Mouse (Mus musculus): ENCODE measurements around the gene Ndrg3. TPM values are rescaled to one million over a fixed set of nuclear protein-coding genes. Genes with fewer than 3 reads are reported as not detected.

Ndrg3 gene
- total and polyA plus RNA-seq, 3 experiments = 14.3 to 139 (median 113) TPM

DNA sequence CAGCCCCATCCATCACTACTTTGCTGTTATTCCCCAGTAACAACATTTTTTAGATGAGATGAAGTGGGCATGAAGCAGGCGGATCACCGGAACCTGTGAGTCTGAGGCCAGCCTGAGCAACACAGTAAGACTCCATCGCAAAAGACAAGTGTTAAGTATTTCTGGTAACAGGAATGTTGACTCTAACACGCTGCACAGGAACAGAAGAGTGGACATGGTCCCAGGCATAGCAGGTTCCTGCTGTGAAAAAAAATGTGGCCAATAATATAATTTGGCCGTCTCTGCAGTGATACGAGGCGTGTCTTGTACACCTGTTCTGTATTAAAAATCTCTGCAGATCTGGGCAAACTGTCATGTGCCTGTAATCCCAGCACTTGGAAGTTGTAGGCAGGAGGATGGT, 43.5 kb upstream of the Ndrg3 start:
- Histone ChIP-seq H3K9me3 (replicated peaks) (no peaks in the 10 kb centered on the region), H3K4me1 (ENCODE audit: insufficient read depth, low read depth, low read length) (peaks cover 43% of the 10 kb centered on the region), H3K27me3 (ENCODE audit: insufficient read depth, low read length) (peaks cover 23% of the 10 kb centered on the region), H3K36me3 (replicated peaks) (no peaks in the 10 kb centered on the region), H3K4me3 (ENCODE audit: low read depth, low read length) (no peak overlapping the region)
- no peak for ATAC-seq (ENCODE audit: extremely low read depth, insufficient number of reproducible peaks, low FRiP score, poor library complexity, severe bottlenecking)
- TF ChIP-seq GATA2 (IDR thresholded peaks at IDR 0.05; ENCODE audit: borderline replicate concordance, low read depth, low read length) (no peak), GATA1 (IDR thresholded peaks at IDR 0.05; ENCODE audit: borderline replicate concordance, low read length) (no peak), CTCF (IDR thresholded peaks at IDR 0.05; ENCODE audit: low read depth, low read length) (no peak), TAL1 (conservative IDR thresholded peaks at IDR 0.05; ENCODE audit: low read depth, low read length) (no peak), POLR2AphosphoS5 (IDR thresholded peaks at IDR 0.05; ENCODE audit: insufficient replicate concordance, low read depth, low read length) (no peak)
- no peak for DNase-seq (ENCODE audit: low spot score)

DNA sequence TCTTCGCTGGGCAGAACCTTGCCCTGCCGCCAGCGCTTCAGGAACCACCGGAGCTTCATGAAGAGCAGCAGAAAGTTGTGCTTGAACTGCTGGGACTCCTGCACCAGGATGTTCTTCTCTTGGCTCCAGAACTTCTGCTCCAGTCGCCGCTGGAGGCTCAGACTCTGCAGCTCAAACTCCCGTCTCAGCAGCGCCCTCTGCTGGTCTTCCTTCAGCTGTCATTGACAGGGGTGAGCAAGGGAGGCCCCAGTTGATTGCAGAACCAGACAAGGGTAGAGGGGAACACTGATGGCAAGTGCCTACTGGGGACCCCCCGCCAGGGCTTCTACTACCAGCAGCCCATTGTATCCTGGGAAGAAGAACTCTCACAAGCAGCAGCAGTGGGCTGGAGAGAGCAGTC, 38.9 kb upstream of the Ndrg3 start:
- peak; percentile 70 for DNase-seq (ENCODE audit: low spot score)
- peaks cover 18% of the 10 kb centered on the region for H3K36me3 ChIP-seq (replicated peaks)
- peaks cover 73% of the 10 kb centered on the region for H3K4me1 ChIP-seq (ENCODE audit: insufficient read depth, low read depth, low read length)

DNA sequence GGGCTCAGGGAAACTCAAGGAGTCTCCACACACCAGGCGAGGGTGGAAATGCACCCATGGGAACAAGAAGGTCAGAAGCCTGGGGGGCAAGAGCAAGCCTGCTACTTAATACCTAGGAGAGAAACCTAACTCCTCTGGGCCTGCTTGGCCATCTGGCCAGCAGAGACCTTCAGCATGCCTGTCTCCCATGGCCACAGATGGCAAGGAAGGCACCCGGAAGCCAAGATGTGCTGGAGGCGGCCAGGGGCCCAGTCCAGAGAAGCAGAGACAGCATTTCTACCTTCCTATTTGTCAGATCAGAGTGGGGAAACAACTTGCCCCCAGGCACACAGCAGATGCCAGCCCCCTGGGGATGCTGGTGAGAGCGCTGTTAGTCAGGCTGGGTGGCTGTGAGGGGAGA, 36.4 kb upstream of the Ndrg3 start:
- TF ChIP-seq CTCF (IDR thresholded peaks at IDR 0.05; ENCODE audit: low read depth, low read length) = no peak
- TF ChIP-seq POLR2AphosphoS5 (IDR thresholded peaks at IDR 0.05; ENCODE audit: insufficient replicate concordance, low read depth, low read length) = no peak
- TF ChIP-seq GATA2 (IDR thresholded peaks at IDR 0.05; ENCODE audit: borderline replicate concordance, low read depth, low read length) = no peak
- TF ChIP-seq GATA1 (IDR thresholded peaks at IDR 0.05; ENCODE audit: borderline replicate concordance, low read length) = no peak
- TF ChIP-seq TAL1 (conservative IDR thresholded peaks at IDR 0.05; ENCODE audit: low read depth, low read length) = no peak
- DNase-seq (ENCODE audit: low spot score) (peak; percentile 20), ATAC-seq (ENCODE audit: extremely low read depth, insufficient number of reproducible peaks, low FRiP score, poor library complexity, severe bottlenecking) (no peak)
- Histone ChIP-seq H3K4me1 (ENCODE audit: insufficient read depth, low read depth, low read length) (peaks cover 82% of the 10 kb centered on the region), H3K9me3 (replicated peaks) (peaks cover 9% of the 10 kb centered on the region), H3K27me3 (ENCODE audit: insufficient read depth, low read length) (0 out of 2 replicates have a peak, but pooled peaks cover 2% of the 10 kb centered on the region), H3K4me3 (ENCODE audit: low read depth, low read length) (peak overlapping the region; percentile 69; the same call in 1 of the 2 replicates), H3K36me3 (replicated peaks) (peaks cover 40% of the 10 kb centered on the region)

More for the DNA sequence above, 38.9 kb upstream of the Ndrg3 start:
- Histone ChIP-seq H3K27me3 (ENCODE audit: insufficient read depth, low read length) (0 out of 2 replicates have a peak, but pooled peaks cover 2% of the 10 kb centered on the region), H3K4me3 (ENCODE audit: low read depth, low read length) (peak overlapping the region; percentile 40; the same call in 1 of the 2 replicates), H3K9me3 (replicated peaks) (peaks cover under 1% of the 10 kb centered on the region; the same call in 1 of the 2 replicates)
- TF ChIP-seq CTCF (IDR thresholded peaks at IDR 0.05; ENCODE audit: low read depth, low read length) (peak; percentile 65), GATA2 (IDR thresholded peaks at IDR 0.05; ENCODE audit: borderline replicate concordance, low read depth, low read length) (no peak), GATA1 (IDR thresholded peaks at IDR 0.05; ENCODE audit: borderline replicate concordance, low read length) (no peak)
- ATAC-seq (ENCODE audit: extremely low read depth, insufficient number of reproducible peaks, low FRiP score, poor library complexity, severe bottlenecking) = no peak

DNA sequence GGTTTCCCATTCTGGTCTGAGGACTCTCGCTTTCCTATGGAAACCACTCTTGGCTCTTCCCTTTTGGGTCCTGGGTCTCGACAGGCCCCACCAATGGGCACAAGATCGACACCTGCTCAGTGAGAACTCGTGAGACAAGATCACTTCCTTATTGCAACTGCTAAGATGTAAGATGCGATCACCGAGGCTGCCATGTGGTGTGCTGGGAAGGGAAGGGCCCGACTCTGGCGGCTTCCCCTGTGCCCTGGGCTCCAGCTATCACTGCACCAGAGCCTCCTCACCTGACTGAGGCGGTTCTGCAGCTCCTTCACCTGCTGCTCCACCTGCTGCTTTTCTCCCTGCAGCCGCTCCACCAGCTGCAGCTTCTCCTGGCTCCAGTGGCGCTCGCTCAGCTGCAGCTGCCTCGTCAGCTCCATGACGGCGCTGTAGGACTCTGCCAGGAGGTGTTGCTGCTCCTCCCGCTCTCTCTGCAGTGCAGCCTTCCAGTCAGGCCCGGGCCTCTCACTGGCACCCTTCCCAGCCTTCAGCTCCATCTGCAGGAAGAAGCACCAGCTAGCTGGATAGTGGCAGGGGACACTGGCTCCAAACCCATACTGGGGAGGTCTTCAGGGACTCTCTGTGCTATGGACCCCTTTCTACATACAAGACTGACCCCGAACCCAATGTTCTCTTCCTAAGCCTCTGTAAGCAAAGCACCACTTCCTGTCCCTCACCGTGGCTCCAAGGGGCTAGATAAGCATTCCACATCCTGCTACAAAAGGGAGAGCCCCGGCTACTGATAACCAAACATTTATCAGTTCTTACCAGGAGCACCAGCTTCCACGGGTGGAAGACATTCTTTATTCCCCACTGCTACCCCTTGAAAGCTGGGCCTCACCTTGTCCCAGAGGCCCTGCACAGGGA, 35.5 kb upstream of the Ndrg3 start:
- ATAC-seq (ENCODE audit: extremely low read depth, insufficient number of reproducible peaks, low FRiP score, poor library complexity, severe bottlenecking) = peak; percentile 69
- H3K9me3 ChIP-seq (replicated peaks) = peaks cover 9% of the 10 kb centered on the region
- peaks cover 49% of the 10 kb centered on the region for H3K36me3 ChIP-seq (replicated peaks)
- TF ChIP-seq CTCF (IDR thresholded peaks at IDR 0.05; ENCODE audit: low read depth, low read length) (no peak), GATA1 (IDR thresholded peaks at IDR 0.05; ENCODE audit: borderline replicate concordance, low read length) (no peak), POLR2AphosphoS5 (IDR thresholded peaks at IDR 0.05; ENCODE audit: insufficient replicate concordance, low read depth, low read length) (no peak), GATA2 (IDR thresholded peaks at IDR 0.05; ENCODE audit: borderline replicate concordance, low read depth, low read length) (no peak), TAL1 (conservative IDR thresholded peaks at IDR 0.05; ENCODE audit: low read depth, low read length) (peak; percentile 84)
- peaks cover 85% of the 10 kb centered on the region for H3K4me1 ChIP-seq (ENCODE audit: insufficient read depth, low read depth, low read length)
- peak overlapping the region; percentile 69 for H3K4me3 ChIP-seq (ENCODE audit: low read depth, low read length)
- DNase-seq (ENCODE audit: low spot score) = peak; percentile 81
- no peaks in the 10 kb centered on the region for H3K27me3 ChIP-seq (ENCODE audit: insufficient read depth, low read length)

DNA sequence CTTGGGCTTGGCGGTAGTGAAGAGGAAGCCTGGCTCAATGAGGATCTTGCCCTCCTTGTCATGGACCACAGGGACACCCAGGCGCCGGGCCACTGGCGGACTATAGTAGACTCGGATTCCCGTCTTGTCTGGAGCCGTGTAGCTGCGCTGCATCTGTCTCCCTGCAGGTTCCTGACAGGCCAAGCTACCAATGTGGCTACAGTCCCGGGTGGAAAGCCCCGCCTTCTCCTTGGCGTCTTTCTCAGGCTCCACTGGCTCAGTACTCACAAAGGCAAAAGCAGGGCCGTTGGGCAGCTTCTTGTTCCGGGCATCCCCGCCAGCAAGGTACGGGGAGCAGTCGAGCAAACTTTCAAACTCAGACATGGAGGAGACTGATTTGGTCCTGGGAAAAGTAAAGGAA, 29.3 kb upstream of the Ndrg3 start:
- Histone ChIP-seq H3K27me3 (ENCODE audit: insufficient read depth, low read length) (no peaks in the 10 kb centered on the region), H3K9me3 (replicated peaks) (peaks cover 12% of the 10 kb centered on the region), H3K4me1 (ENCODE audit: insufficient read depth, low read depth, low read length) (peaks cover 66% of the 10 kb centered on the region), H3K4me3 (ENCODE audit: low read depth, low read length) (no peak overlapping the region; the same call in 1 of the 2 replicates), H3K36me3 (replicated peaks) (peaks cover 95% of the 10 kb centered on the region)
- ATAC-seq (ENCODE audit: extremely low read depth, insufficient number of reproducible peaks, low FRiP score, poor library complexity, severe bottlenecking) = no peak
- no peak for DNase-seq (ENCODE audit: low spot score)
- no peak for TF ChIP-seq CTCF (IDR thresholded peaks at IDR 0.05; ENCODE audit: low read depth, low read length)
- TF ChIP-seq GATA1 (IDR thresholded peaks at IDR 0.05; ENCODE audit: borderline replicate concordance, low read length) = no peak
- TF ChIP-seq TAL1 (conservative IDR thresholded peaks at IDR 0.05; ENCODE audit: low read depth, low read length) = no peak
- no peak for TF ChIP-seq GATA2 (IDR thresholded peaks at IDR 0.05; ENCODE audit: borderline replicate concordance, low read depth, low read length)
- no peak for TF ChIP-seq POLR2AphosphoS5 (IDR thresholded peaks at IDR 0.05; ENCODE audit: insufficient replicate concordance, low read depth, low read length)

DNA sequence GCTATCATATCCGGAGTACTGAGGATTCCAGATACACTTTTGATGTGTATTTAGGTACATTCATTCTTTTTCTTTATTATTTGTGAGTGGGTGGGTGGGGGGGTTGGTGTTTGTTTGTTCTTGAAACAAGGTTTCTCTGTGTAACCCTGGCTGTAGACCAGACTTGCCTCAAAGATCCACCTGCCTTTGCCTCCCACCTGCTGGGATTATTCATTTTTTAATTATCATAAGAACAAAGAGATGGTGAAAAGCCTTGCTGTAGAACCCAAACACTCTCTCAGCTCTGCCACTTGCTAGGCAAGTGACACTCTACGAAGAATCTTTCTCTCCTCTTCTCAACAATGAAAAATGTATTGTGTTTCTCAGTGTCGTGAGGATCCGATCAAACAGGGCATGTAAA, 27.4 kb upstream of the Ndrg3 start:
- no peak for DNase-seq (ENCODE audit: low spot score)
- no peak overlapping the region for H3K4me3 ChIP-seq (ENCODE audit: low read depth, low read length)
- H3K4me1 ChIP-seq (ENCODE audit: insufficient read depth, low read depth, low read length) = peaks cover 61% of the 10 kb centered on the region
- no peaks in the 10 kb centered on the region for H3K27me3 ChIP-seq (ENCODE audit: insufficient read depth, low read length)
- ATAC-seq (ENCODE audit: extremely low read depth, insufficient number of reproducible peaks, low FRiP score, poor library complexity, severe bottlenecking) = no peak
- H3K36me3 ChIP-seq (replicated peaks) = peaks cover 98% of the 10 kb centered on the region
- TF ChIP-seq CTCF (IDR thresholded peaks at IDR 0.05; ENCODE audit: low read depth, low read length) = no peak
- TF ChIP-seq GATA2 (IDR thresholded peaks at IDR 0.05; ENCODE audit: borderline replicate concordance, low read depth, low read length) = no peak
- TF ChIP-seq TAL1 (conservative IDR thresholded peaks at IDR 0.05; ENCODE audit: low read depth, low read length) = no peak
- TF ChIP-seq POLR2AphosphoS5 (IDR thresholded peaks at IDR 0.05; ENCODE audit: insufficient replicate concordance, low read depth, low read length) = no peak
- no peak for TF ChIP-seq GATA1 (IDR thresholded peaks at IDR 0.05; ENCODE audit: borderline replicate concordance, low read length)
- peaks cover 3% of the 10 kb centered on the region; the same call in 1 of the 2 replicates for H3K9me3 ChIP-seq (replicated peaks)

Data from G1E (cell line).